Mouse (Mus musculus): ENCODE results near the gene Mphosph8. TPM values are rescaled to one million over a fixed set of nuclear protein-coding genes. Genes with fewer than 3 reads are reported as not detected.

Gene Mphosph8
- 50.4 and 55.8 TPM in 2 replicates for polyA plus RNA-seq (2015; fragmentation: Nextera tagmentation; extraction: Ambion mirVana)

- peaks cover 7% of the 10 kb centered on the region for H3K36me3 ChIP-seq (ENCODE audit: poor library complexity, severe bottlenecking)
- no peaks in the 10 kb centered on the region for H3K27me3 ChIP-seq
- H3K27ac ChIP-seq, result peak within 1 kb of the TSS; percentile 92
- H3K4me2 ChIP-seq, result peak within 1 kb of the TSS; percentile 80
- peak within 1 kb of the TSS; percentile 90 for H3K9ac ChIP-seq
- ATAC-seq, result peak; percentile 100
- under 1% methylated on average over 70 of the region's 70 CpGs for WGBS
- H3K4me3 ChIP-seq, result peak within 1 kb of the TSS; percentile 85
- no peaks in the 10 kb centered on the region for H3K9me3 ChIP-seq (replicated peaks)
- H3K4me1 ChIP-seq, result peaks cover 26% of the 10 kb centered on the region
These were observed at the start of gene Mphosph8 for GRCm38 (mm10) chr14:56667969-56668802. Mphosph8 (plus strand) TSS chr14:56668248.

DNA sequence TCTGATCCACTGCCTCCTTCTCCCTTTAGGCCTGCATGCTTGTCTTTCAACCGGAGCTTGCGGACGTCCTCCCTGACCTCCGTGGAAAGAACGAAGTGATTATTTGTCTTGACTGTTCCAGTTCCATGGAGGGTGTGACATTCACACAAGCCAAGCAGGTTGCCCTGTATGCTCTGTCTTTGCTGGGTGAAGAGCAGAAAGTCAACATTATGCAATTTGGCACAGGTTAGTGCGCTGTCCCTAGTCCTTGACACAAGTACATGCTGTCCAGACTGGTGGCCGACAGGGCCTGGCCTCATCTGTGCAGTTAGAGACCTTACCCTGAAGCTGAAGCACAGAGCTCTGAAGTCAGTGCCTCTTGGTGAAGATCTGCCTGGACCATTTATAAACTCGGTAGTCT lies 47.6 kb upstream of the Mphosph8 start:
- no peak overlapping the region for H3K4me3 ChIP-seq
- no peaks in the 10 kb centered on the region for H3K9me3 ChIP-seq (replicated peaks)
- no peaks in the 10 kb centered on the region for H3K27me3 ChIP-seq
- no peaks in the 10 kb centered on the region for H3K36me3 ChIP-seq (ENCODE audit: poor library complexity, severe bottlenecking)
- H3K4me1 ChIP-seq, result no peaks in the 10 kb centered on the region
- H3K27ac ChIP-seq, result no peak overlapping the region
- H3K4me2 ChIP-seq, result no peak overlapping the region
- ATAC-seq, result no peak
- WGBS, result 91% methylated on average over 8 of the region's 8 CpGs
- no peak overlapping the region for H3K9ac ChIP-seq

GRCm38 (mm10) chr14:56626202-56626601 lies 41.8 kb upstream of the Mphosph8 start:
- Histone ChIP-seq H3K27me3 (no peaks in the 10 kb centered on the region), H3K9ac (no peak overlapping the region), H3K27ac (no peak overlapping the region), H3K4me1 (no peaks in the 10 kb centered on the region), H3K4me3 (no peak overlapping the region), H3K4me2 (no peak overlapping the region), H3K9me3 (replicated peaks) (no peaks in the 10 kb centered on the region), H3K36me3 (ENCODE audit: poor library complexity, severe bottlenecking) (no peaks in the 10 kb centered on the region)
- WGBS, result 95% methylated on average over 4 of the region's 4 CpGs
- ATAC-seq, result no peak

DNA sequence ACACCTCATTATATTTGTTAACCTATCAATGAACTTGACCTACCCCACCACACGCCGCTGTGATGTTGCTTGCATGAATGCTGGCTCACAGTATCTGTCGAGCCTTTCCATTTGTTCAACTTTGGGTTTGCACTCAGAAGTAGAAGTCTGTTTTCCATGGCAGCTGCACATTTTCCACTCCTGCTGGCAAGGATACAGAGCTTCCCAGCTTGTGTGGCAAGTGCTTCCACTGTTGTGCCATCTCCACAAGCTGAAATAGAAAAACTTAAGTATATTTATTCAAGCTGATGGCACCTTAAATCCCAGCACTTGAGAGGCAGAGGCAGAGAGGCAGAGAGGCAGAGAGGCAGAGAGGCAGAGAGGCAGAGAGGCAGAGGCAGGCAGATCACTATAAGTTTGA lies 39.7 kb upstream of the Mphosph8 start:
- Histone ChIP-seq H3K4me1 (no peaks in the 10 kb centered on the region), H3K9me3 (replicated peaks) (no peaks in the 10 kb centered on the region), H3K4me2 (no peak overlapping the region), H3K4me3 (no peak overlapping the region), H3K36me3 (ENCODE audit: poor library complexity, severe bottlenecking) (no peaks in the 10 kb centered on the region), H3K9ac (no peak overlapping the region), H3K27ac (no peak overlapping the region), H3K27me3 (no peaks in the 10 kb centered on the region)
- 90% methylated on average over 3 of the region's 3 CpGs for WGBS
- ATAC-seq, result no peak

DNA sequence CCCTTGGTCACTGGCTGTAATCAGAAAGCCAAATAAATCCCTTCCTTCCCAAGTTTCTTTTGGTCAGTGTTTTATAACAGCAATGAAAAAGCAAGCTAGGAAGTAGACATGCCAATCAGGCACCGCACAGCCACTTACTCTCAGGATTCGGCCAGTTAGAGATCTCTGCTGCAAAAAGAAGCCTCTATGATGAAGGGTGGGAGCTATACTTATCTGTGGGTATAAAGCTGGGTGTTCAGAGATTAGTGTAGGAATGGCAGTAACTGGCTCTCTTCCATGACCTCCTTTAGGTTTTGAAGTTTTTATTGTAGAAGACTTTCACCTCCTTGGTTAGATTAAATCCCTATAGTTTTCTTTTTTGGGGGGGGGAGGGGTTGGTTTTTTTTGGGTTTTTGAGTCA lies 36.9 kb upstream of the Mphosph8 start:
- Histone ChIP-seq H3K9ac (no peak overlapping the region), H3K4me2 (no peak overlapping the region), H3K36me3 (ENCODE audit: poor library complexity, severe bottlenecking) (no peaks in the 10 kb centered on the region), H3K27ac (no peak overlapping the region), H3K9me3 (replicated peaks) (no peaks in the 10 kb centered on the region), H3K4me1 (no peaks in the 10 kb centered on the region), H3K27me3 (no peaks in the 10 kb centered on the region), H3K4me3 (no peak overlapping the region)
- 93% methylated on average over 2 of the region's 2 CpGs for WGBS
- ATAC-seq, result no peak

DNA sequence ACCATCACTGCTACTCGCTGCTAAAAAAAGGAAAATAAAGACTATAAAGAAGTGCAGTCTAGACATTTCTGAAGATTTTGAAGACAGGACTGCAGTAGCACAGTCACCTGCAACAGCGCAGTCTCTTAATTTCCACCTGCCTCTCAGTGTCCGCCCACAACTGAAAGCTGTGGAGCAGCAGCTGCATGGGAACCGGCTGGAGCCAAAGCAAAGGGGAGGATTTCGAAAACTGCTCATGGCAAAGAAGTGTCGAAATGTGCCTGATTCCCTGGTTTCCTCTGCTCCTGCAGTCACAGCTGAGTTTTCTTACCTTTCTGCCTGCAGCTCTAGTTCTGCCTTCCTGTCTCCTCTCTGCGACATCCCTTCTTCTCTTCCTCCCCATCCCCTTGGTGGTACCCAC lies 20.8 kb upstream of the Mphosph8 start:
- Histone ChIP-seq H3K4me2 (no peak overlapping the region), H3K9me3 (replicated peaks) (no peaks in the 10 kb centered on the region), H3K27ac (no peak overlapping the region), H3K36me3 (ENCODE audit: poor library complexity, severe bottlenecking) (no peaks in the 10 kb centered on the region), H3K4me3 (no peak overlapping the region), H3K9ac (no peak overlapping the region), H3K27me3 (no peaks in the 10 kb centered on the region), H3K4me1 (no peaks in the 10 kb centered on the region)
- ATAC-seq, result no peak
- WGBS, result 60% methylated on average over 7 of the region's 7 CpGs

DNA sequence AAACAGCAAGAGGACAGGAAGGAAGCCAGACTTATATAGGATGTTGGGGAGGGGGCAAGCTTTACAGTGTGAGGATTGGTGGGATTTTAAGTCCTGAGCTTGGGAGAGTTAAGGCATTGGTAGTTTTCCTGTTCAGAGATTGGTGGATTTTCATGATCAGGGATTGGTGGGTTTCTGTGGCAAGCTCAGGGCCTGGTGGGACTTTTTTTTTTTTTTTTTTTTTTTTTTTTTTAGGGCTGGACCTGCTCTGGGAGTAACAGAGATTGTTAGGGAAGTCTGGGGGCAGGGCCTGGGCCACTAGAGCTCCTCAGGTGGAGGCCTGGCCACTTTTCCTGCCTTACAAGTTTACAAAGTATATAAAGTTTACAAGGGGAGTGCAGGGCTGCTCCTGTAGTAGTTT lies 18.6 kb upstream of the Mphosph8 start:
- H3K36me3 ChIP-seq (ENCODE audit: poor library complexity, severe bottlenecking), result no peaks in the 10 kb centered on the region
- no peak for ATAC-seq
- H3K4me3 ChIP-seq, result no peak overlapping the region
- H3K27ac ChIP-seq, result no peak overlapping the region
- no peaks in the 10 kb centered on the region for H3K9me3 ChIP-seq (replicated peaks)
- no peaks in the 10 kb centered on the region for H3K4me1 ChIP-seq
- H3K27me3 ChIP-seq, result no peaks in the 10 kb centered on the region
- H3K4me2 ChIP-seq, result no peak overlapping the region
- no peak overlapping the region for H3K9ac ChIP-seq

DNA sequence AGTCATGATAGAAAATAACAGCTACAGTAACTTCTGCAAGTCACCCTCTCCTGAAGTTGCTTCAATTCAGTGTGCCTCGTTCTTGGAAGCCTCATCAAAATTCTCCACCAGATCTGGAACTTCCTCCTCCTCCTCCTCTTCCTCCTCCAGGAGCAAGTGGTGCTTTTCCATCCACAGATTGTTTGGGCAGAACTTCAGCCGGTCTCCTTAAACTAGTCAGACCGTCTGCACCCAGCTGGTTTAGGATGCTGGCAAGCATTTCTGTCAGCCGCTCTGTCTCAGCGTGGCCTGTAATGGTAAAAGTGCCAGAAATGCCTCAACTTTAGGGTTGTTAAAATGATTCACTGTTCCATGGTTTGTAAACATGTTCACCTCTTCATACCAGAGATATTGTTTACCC lies 2.4 kb upstream of the Mphosph8 start:
- Histone ChIP-seq H3K4me2 (no peak overlapping the region), H3K27ac (no peak overlapping the region), H3K4me1 (peaks cover 20% of the 10 kb centered on the region), H3K27me3 (no peaks in the 10 kb centered on the region), H3K4me3 (no peak overlapping the region), H3K36me3 (ENCODE audit: poor library complexity, severe bottlenecking) (no peaks in the 10 kb centered on the region), H3K9me3 (replicated peaks) (no peaks in the 10 kb centered on the region), H3K9ac (no peak overlapping the region)
- WGBS, result 79% methylated on average over 5 of the region's 5 CpGs
- ATAC-seq, result no peak

DNA sequence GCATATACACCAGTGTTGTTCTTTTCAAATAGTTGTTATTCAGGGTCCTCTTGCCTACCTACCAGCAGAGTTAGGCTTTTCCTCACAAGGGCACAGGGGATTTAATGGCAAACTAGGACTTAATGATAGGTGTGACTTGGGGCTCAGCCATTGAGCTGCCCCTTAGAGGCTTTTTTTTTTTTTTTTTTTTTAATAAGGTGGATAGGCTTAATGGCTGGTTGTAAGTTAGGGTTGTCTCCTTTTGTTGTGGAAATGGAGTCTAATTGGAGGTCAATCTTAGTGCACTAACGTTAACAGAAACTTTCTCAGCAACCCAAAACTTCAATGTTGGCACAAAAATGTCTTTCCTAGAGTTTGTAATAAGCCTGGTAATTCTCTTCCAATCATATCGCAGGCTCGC lies 1.1 kb upstream of the Mphosph8 start:
- Histone ChIP-seq H3K27ac (no peak overlapping the region), H3K27me3 (no peaks in the 10 kb centered on the region), H3K9ac (no peak overlapping the region), H3K4me1 (peaks cover 26% of the 10 kb centered on the region), H3K4me2 (peak overlapping the region; percentile 80), H3K4me3 (peak overlapping the region; percentile 85; the same call in 1 of the 2 replicates), H3K36me3 (ENCODE audit: poor library complexity, severe bottlenecking) (no peaks in the 10 kb centered on the region), H3K9me3 (replicated peaks) (no peaks in the 10 kb centered on the region)
- no peak for ATAC-seq
- whole genome bisulfite sequencing, result 79% methylated on average over 3 of the region's 3 CpGs

DNA sequence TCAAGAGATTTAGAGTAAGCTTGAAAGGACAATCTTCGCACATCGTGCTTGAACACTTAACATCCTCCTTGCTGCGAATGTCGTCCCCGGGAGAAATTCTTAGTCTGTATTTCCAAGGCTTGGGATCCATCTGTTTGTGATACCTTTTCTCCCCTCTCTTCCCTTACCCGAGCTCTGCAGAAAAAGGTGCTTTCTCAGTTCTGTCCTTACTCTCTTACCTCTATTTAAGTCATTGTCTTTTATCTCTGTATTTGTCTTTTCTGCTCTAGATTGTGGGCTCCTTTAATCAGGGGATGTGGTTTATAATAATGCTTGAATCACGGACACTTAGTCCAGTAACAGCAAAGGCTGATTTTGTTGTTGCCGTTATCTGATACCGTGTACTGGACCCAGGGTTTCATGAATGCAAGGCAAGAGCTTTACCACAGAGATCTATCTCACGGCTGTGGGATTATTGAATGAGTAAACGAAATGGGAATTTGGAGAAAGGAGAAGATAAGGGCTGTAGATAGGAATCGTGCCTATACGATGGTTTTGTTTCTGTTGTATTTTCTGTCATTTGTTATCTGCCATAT lies 1.1 kb downstream of the Mphosph8 start:
- no peaks in the 10 kb centered on the region for H3K27me3 ChIP-seq
- H3K4me3 ChIP-seq, result peak overlapping the region; percentile 85
- WGBS, result 8% methylated on average over 13 of the region's 13 CpGs
- H3K27ac ChIP-seq, result peak overlapping the region; percentile 92; the same call in 1 of the 2 replicates
- peaks cover 13% of the 10 kb centered on the region for H3K36me3 ChIP-seq (ENCODE audit: poor library complexity, severe bottlenecking)
- ATAC-seq, result no peak
- H3K9ac ChIP-seq, result peak overlapping the region; percentile 90
- H3K4me1 ChIP-seq, result peaks cover 26% of the 10 kb centered on the region
- H3K4me2 ChIP-seq, result peak overlapping the region; percentile 80
- no peaks in the 10 kb centered on the region for H3K9me3 ChIP-seq (replicated peaks)

DNA sequence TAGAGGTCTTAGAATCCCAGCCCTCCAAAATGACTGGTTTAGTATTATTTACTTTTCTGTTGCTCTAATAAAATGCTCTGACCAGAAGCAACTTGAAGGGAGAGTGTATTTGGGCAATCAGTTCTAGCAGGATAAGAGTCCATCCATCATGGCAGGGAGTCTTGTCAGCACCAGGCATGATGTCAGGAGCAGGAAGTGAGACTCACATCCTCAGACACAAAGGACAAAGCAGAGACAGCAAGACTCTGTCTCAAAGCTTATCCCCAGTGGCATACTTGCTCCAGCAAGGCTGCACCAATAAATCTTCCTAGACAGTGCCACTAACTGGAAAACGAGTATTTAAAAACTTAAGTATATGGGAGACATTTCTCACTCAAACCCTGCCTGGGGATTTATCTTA lies 17.4 kb downstream of the Mphosph8 start:
- no peak for ATAC-seq
- no peak overlapping the region for H3K9ac ChIP-seq
- peaks cover 81% of the 10 kb centered on the region for H3K36me3 ChIP-seq (ENCODE audit: poor library complexity, severe bottlenecking)
- no peaks in the 10 kb centered on the region for H3K9me3 ChIP-seq (replicated peaks)
- H3K4me3 ChIP-seq, result no peak overlapping the region
- WGBS, result 91% methylated on average over 1 of the region's 1 CpGs
- H3K4me2 ChIP-seq, result no peak overlapping the region
- H3K27me3 ChIP-seq, result no peaks in the 10 kb centered on the region
- no peak overlapping the region for H3K27ac ChIP-seq
- H3K4me1 ChIP-seq, result no peaks in the 10 kb centered on the region

GRCm38 (mm10) chr14:56689116-56689515 lies 21.1 kb downstream of the Mphosph8 start:
- 97% methylated on average over 1 of the region's 1 CpGs for WGBS
- H3K4me3 ChIP-seq, result no peak overlapping the region
- no peak overlapping the region for H3K4me2 ChIP-seq
- H3K4me1 ChIP-seq, result no peaks in the 10 kb centered on the region
- H3K9ac ChIP-seq, result no peak overlapping the region
- no peak overlapping the region for H3K27ac ChIP-seq
- H3K9me3 ChIP-seq (replicated peaks), result no peaks in the 10 kb centered on the region
- no peaks in the 10 kb centered on the region for H3K27me3 ChIP-seq
- H3K36me3 ChIP-seq (ENCODE audit: poor library complexity, severe bottlenecking), result peaks cover 95% of the 10 kb centered on the region
- ATAC-seq, result no peak
